Mouse (Mus musculus): ENCODE results near the gene Svs1. TPM values are rescaled to one million over a fixed set of nuclear protein-coding genes. Genes with fewer than 3 reads are reported as not detected.

Svs1 gene
- polyA plus RNA-seq, 1 experiment from 2014 or later = not detected

DNA sequence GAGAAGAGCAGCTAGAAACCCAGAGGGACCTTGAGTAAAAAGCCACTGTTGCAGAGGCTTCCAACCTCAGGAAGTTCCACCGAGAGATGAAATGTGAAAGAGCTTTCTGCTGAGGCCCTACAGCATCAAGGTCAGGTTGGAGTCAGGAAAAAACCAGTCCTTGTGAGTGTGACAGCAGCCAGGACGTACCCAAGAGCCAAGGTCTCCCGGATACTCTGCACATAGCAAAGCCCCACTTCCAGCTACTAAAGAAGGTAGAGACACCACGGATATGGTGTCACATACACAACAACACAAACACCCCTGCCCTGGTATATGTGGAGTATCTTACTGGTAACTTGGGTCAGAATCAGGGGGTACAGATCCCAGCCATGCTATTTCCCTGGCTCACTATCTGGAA, 12.1 kb downstream of the Svs1 start:
- Histone ChIP-seq H3K36me3 (ENCODE audit: control insufficient read depth, insufficient read depth, low read length) (no peaks in the 10 kb centered on the region), H3K4me3 (ENCODE audit: low read depth, low read length) (no peak overlapping the region), H3K4me2 (no peak overlapping the region), H3K4me1 (ENCODE audit: control insufficient read depth, insufficient read depth, low read length) (no peaks in the 10 kb centered on the region), H3K9ac (ENCODE audit: low read depth, low read length) (no peak overlapping the region), H3K9me3 (replicated peaks; ENCODE audit: control insufficient read depth, low read length) (no peaks in the 10 kb centered on the region), H3K27ac (ENCODE audit: low read depth, low read length) (no peak overlapping the region), H3K27me3 (ENCODE audit: control insufficient read depth, insufficient read depth, low read length) (no peaks in the 10 kb centered on the region)
- 79% methylated on average over 4 of the region's 4 CpGs for WGBS (ENCODE audit: insufficient replicate concordance)
- ATAC-seq (replicated peaks; ENCODE audit: insufficient number of reproducible peaks, low FRiP score, low TSS enrichment) = no peak

DNA sequence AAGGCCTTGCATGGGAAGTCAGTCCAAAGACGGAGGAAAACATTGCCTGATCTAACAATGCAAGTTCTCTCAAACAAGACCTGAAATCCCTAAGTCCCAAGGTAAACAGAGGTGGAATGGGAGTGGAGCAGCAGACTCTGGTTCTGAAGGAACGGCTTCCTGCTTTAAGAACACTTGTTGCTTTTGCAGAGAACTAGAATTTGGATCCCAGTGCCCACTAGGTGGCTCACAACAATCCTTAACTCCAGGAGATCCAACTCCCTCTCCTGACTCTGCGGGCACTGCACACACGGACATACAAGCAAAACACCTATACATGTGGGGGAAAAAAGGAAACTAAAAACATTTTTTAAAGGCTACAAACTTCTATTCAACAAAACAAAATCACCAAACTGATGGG, 16.7 kb downstream of the Svs1 start:
- H3K4me2 ChIP-seq = no peak overlapping the region
- no peak for ATAC-seq (replicated peaks; ENCODE audit: insufficient number of reproducible peaks, low FRiP score, low TSS enrichment)
- H3K4me1 ChIP-seq (ENCODE audit: control insufficient read depth, insufficient read depth, low read length) = no peaks in the 10 kb centered on the region
- H3K9me3 ChIP-seq (replicated peaks; ENCODE audit: control insufficient read depth, low read length) = no peaks in the 10 kb centered on the region
- no peak overlapping the region for H3K4me3 ChIP-seq (ENCODE audit: low read depth, low read length)
- H3K27ac ChIP-seq (ENCODE audit: low read depth, low read length) = no peak overlapping the region
- H3K9ac ChIP-seq (ENCODE audit: low read depth, low read length) = no peak overlapping the region
- H3K36me3 ChIP-seq (ENCODE audit: control insufficient read depth, insufficient read depth, low read length) = no peaks in the 10 kb centered on the region
- WGBS (ENCODE audit: insufficient replicate concordance) = 37% methylated on average over 4 of the region's 4 CpGs
- no peaks in the 10 kb centered on the region for H3K27me3 ChIP-seq (ENCODE audit: control insufficient read depth, insufficient read depth, low read length)

DNA sequence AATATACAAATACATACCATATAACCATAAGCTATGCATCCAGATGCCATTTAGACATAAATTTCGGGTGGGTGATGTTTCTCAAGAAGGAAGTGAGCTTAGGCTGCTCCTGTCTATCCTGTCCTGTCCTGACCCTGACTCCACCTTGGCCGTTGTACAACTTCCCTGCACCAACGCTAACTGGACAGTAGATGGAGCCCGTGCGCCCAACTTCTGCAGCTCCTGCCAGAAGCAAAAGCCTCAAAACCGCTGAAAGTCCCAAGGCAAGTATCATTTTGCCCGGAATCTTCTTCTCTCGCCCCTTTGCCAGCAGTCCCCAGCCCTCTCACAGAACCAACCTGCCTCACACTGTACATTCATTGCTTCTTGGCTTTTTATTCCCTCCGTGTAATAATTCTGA, 21.3 kb downstream of the Svs1 start:
- Histone ChIP-seq H3K27me3 (ENCODE audit: control insufficient read depth, insufficient read depth, low read length) (no peaks in the 10 kb centered on the region), H3K9ac (ENCODE audit: low read depth, low read length) (peak overlapping the region; percentile 46; the same call in 1 of the 2 replicates), H3K4me2 (peak overlapping the region; percentile 66), H3K27ac (ENCODE audit: low read depth, low read length) (no peak overlapping the region), H3K4me3 (ENCODE audit: low read depth, low read length) (peak overlapping the region; percentile 38), H3K36me3 (ENCODE audit: control insufficient read depth, insufficient read depth, low read length) (no peaks in the 10 kb centered on the region), H3K4me1 (ENCODE audit: control insufficient read depth, insufficient read depth, low read length) (no peaks in the 10 kb centered on the region), H3K9me3 (replicated peaks; ENCODE audit: control insufficient read depth, low read length) (no peaks in the 10 kb centered on the region)
- WGBS (ENCODE audit: insufficient replicate concordance) = 3% methylated on average over 9 of the region's 9 CpGs
- ATAC-seq (replicated peaks; ENCODE audit: insufficient number of reproducible peaks, low FRiP score, low TSS enrichment) = no peak

DNA sequence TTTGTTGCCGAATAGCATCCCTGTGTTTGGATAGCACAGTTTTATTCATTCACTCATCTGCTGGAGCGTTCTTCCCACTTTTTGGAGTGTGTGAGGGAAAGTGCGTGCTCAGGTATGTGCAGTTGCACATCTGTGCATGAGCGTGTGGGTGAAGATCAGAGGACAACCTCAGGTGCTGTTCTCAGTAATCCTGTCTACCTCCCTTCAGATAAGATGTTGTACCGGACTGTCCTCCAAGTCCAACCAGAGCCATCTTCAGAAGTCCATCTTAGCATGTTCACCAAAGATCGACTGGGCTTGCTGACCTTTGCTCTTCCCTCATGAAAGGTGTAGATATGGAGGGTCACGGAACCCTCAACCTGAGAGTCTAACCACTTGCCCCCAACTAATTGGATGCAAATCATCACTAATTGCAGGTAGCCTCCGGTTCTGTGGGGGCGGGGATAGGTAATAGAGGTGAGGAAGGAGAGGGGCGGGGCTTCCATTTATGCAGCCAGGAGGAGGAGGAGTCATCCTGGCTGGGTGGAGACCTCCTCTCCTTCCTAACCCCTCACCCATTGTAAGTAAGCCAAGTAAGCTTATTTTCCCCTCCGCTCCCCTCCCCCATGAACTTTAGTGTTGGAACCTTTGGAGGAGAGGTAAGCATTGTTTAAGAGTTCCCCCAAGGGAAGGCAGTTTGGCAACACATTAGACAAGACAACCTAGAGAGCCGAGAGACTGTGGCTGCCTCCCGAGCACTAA, 21.9 kb downstream of the Svs1 start:
- WGBS (ENCODE audit: insufficient replicate concordance) = 22% methylated on average over 13 of the region's 13 CpGs
- Histone ChIP-seq H3K27ac (ENCODE audit: low read depth, low read length) (no peak overlapping the region), H3K4me2 (peak overlapping the region; percentile 66), H3K27me3 (ENCODE audit: control insufficient read depth, insufficient read depth, low read length) (no peaks in the 10 kb centered on the region), H3K9ac (ENCODE audit: low read depth, low read length) (peak overlapping the region; percentile 46; the same call in 1 of the 2 replicates), H3K9me3 (replicated peaks; ENCODE audit: control insufficient read depth, low read length) (no peaks in the 10 kb centered on the region), H3K36me3 (ENCODE audit: control insufficient read depth, insufficient read depth, low read length) (no peaks in the 10 kb centered on the region), H3K4me1 (ENCODE audit: control insufficient read depth, insufficient read depth, low read length) (no peaks in the 10 kb centered on the region), H3K4me3 (ENCODE audit: low read depth, low read length) (peak overlapping the region; percentile 38)
- ATAC-seq (replicated peaks; ENCODE audit: insufficient number of reproducible peaks, low FRiP score, low TSS enrichment) = no peak

DNA sequence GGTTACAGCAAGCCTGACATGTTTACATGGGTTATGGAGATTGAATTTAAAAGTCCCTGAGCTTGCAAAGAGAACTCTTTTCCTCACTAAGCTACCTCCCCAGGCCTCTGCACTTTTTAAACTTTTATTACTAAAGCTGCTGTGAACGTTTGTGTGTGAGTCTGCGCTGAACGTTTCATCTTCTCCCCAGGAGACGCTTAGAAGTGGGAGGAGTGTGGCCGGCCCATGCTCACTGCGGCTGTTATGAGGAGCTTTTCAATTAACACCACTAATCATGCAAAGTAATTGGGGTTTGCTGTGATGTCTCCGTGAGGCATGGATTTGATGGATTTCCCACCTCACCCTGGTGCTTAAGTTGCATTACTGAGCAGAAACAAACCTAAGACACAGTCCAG, 22.5 kb downstream of the Svs1 start:
- no peaks in the 10 kb centered on the region for H3K4me1 ChIP-seq (ENCODE audit: control insufficient read depth, insufficient read depth, low read length)
- H3K36me3 ChIP-seq (ENCODE audit: control insufficient read depth, insufficient read depth, low read length) = no peaks in the 10 kb centered on the region
- no peaks in the 10 kb centered on the region for H3K27me3 ChIP-seq (ENCODE audit: control insufficient read depth, insufficient read depth, low read length)
- H3K27ac ChIP-seq (ENCODE audit: low read depth, low read length) = no peak overlapping the region
- no peak overlapping the region for H3K4me3 ChIP-seq (ENCODE audit: low read depth, low read length)
- 30% methylated on average over 7 of the region's 7 CpGs for WGBS (ENCODE audit: insufficient replicate concordance)
- H3K9ac ChIP-seq (ENCODE audit: low read depth, low read length) = no peak overlapping the region
- H3K4me2 ChIP-seq = peak overlapping the region; percentile 66
- no peaks in the 10 kb centered on the region for H3K9me3 ChIP-seq (replicated peaks; ENCODE audit: control insufficient read depth, low read length)
- no peak for ATAC-seq (replicated peaks; ENCODE audit: insufficient number of reproducible peaks, low FRiP score, low TSS enrichment)

DNA sequence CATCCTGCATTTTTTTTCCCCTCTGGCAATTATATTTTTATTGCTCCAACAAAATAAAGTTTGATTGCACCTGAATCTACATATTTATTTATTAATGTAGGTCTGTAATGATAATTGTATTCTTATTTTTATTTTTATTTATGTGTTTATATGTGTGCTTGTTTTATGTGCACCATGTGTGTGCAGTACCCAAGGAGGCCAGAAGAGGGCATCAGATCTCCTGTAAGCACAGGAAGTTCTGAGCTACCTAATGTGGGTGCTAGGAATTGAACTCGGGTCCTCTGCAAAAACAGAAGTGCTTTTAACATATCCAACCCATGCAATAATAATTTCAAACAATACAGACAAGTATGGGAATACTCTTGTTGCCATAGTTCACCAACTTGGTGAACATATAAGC, 23.0 kb downstream of the Svs1 start:
- no peaks in the 10 kb centered on the region for H3K36me3 ChIP-seq (ENCODE audit: control insufficient read depth, insufficient read depth, low read length)
- H3K9me3 ChIP-seq (replicated peaks; ENCODE audit: control insufficient read depth, low read length) = no peaks in the 10 kb centered on the region
- ATAC-seq (replicated peaks; ENCODE audit: insufficient number of reproducible peaks, low FRiP score, low TSS enrichment) = no peak
- 73% methylated on average over 1 of the region's 1 CpGs for WGBS (ENCODE audit: insufficient replicate concordance)
- H3K27ac ChIP-seq (ENCODE audit: low read depth, low read length) = no peak overlapping the region
- no peaks in the 10 kb centered on the region for H3K4me1 ChIP-seq (ENCODE audit: control insufficient read depth, insufficient read depth, low read length)
- no peak overlapping the region for H3K4me2 ChIP-seq
- no peak overlapping the region for H3K4me3 ChIP-seq (ENCODE audit: low read depth, low read length)
- H3K9ac ChIP-seq (ENCODE audit: low read depth, low read length) = no peak overlapping the region
- H3K27me3 ChIP-seq (ENCODE audit: control insufficient read depth, insufficient read depth, low read length) = no peaks in the 10 kb centered on the region

DNA sequence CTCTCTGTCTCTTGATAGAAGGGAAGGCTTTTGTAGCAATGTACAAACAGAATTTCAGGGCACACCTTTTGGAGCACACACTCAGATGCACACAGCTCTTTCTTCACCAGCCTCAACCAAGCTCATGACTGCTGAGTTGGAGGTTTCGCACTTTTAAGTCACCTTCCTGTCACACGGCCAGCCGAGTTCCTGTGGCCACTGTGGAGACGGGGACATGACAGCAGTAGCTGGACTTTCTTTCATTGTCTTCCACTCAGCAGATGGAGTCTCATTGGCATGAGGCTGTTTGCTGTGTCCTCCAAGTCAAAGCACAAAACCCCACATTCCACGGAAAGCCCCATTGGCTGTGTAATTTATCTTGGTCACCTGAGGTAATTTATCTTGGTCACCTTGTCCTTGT, 24.5 kb downstream of the Svs1 start:
- no peak overlapping the region for H3K9ac ChIP-seq (ENCODE audit: low read depth, low read length)
- 71% methylated on average over 5 of the region's 5 CpGs for WGBS (ENCODE audit: insufficient replicate concordance)
- no peak overlapping the region for H3K27ac ChIP-seq (ENCODE audit: low read depth, low read length)
- no peak overlapping the region for H3K4me3 ChIP-seq (ENCODE audit: low read depth, low read length)
- H3K4me1 ChIP-seq (ENCODE audit: control insufficient read depth, insufficient read depth, low read length) = no peaks in the 10 kb centered on the region
- H3K36me3 ChIP-seq (ENCODE audit: control insufficient read depth, insufficient read depth, low read length) = no peaks in the 10 kb centered on the region
- no peaks in the 10 kb centered on the region for H3K9me3 ChIP-seq (replicated peaks; ENCODE audit: control insufficient read depth, low read length)
- no peak for ATAC-seq (replicated peaks; ENCODE audit: insufficient number of reproducible peaks, low FRiP score, low TSS enrichment)
- H3K27me3 ChIP-seq (ENCODE audit: control insufficient read depth, insufficient read depth, low read length) = no peaks in the 10 kb centered on the region
- H3K4me2 ChIP-seq = no peak overlapping the region

DNA sequence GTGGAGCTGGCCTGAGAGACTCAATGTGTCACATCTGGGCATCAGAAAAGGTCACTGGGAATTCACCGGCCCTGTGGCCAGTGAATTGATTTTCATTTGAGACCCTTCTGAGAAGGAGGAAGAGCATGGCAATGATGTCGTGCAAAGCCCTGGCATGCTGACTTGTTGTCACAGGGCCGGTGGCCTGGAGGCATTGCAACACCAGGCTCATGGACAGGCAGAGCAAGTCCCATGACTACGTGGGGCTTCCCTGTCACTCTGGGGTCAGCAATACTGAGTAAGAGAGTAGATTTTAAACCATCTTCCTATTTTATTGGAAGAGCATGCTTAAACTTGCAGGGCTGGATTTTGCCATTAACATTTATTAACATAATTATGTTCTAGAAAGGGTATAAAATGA, 26.4 kb downstream of the Svs1 start:
- no peaks in the 10 kb centered on the region for H3K4me1 ChIP-seq (ENCODE audit: control insufficient read depth, insufficient read depth, low read length)

DNA sequence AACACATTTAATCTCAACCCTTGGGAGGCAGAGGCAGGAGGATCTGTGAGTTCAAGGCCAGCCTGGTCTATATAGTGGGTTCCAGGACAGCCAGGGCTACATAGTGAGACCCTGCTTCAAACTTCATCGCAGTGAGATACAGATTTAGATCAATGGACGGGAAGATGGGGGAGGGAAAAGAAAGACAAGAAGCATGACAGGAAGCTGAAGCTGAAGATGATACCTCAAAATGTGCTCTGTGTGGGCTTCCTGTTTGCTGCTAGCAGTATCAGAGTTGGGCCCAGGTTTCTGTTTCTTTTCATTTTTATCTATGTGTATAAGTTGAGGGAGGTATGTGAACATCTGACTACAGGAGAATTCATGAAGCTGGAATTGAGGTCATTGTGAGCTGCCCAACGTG, 26.8 kb downstream of the Svs1 start:
- no peak overlapping the region for H3K4me3 ChIP-seq (ENCODE audit: low read depth, low read length)
- no peak overlapping the region for H3K4me2 ChIP-seq
- H3K9ac ChIP-seq (ENCODE audit: low read depth, low read length) = no peak overlapping the region
- H3K36me3 ChIP-seq (ENCODE audit: control insufficient read depth, insufficient read depth, low read length) = no peaks in the 10 kb centered on the region
- no peaks in the 10 kb centered on the region for H3K27me3 ChIP-seq (ENCODE audit: control insufficient read depth, insufficient read depth, low read length)
- H3K27ac ChIP-seq (ENCODE audit: low read depth, low read length) = no peak overlapping the region
- H3K4me1 ChIP-seq (ENCODE audit: control insufficient read depth, insufficient read depth, low read length) = no peaks in the 10 kb centered on the region
- ATAC-seq (replicated peaks; ENCODE audit: insufficient number of reproducible peaks, low FRiP score, low TSS enrichment) = no peak
- H3K9me3 ChIP-seq (replicated peaks; ENCODE audit: control insufficient read depth, low read length) = no peaks in the 10 kb centered on the region
- WGBS (ENCODE audit: insufficient replicate concordance) = 81% methylated on average over 3 of the region's 3 CpGs

More for the DNA sequence above, 26.4 kb downstream of the Svs1 start:
- no peaks in the 10 kb centered on the region for H3K27me3 ChIP-seq (ENCODE audit: control insufficient read depth, insufficient read depth, low read length)
- no peaks in the 10 kb centered on the region for H3K9me3 ChIP-seq (replicated peaks; ENCODE audit: control insufficient read depth, low read length)
- no peak for ATAC-seq (replicated peaks; ENCODE audit: insufficient number of reproducible peaks, low FRiP score, low TSS enrichment)
- H3K36me3 ChIP-seq (ENCODE audit: control insufficient read depth, insufficient read depth, low read length) = no peaks in the 10 kb centered on the region
- H3K4me2 ChIP-seq = no peak overlapping the region
- H3K9ac ChIP-seq (ENCODE audit: low read depth, low read length) = no peak overlapping the region
- H3K27ac ChIP-seq (ENCODE audit: low read depth, low read length) = no peak overlapping the region
- H3K4me3 ChIP-seq (ENCODE audit: low read depth, low read length) = no peak overlapping the region
- WGBS (ENCODE audit: insufficient replicate concordance) = 73% methylated on average over 4 of the region's 4 CpGs
